Mouse (Mus musculus) hematopoietic multipotent progenitor cell, adult 10-12 weeks (in vitro differentiated cells): ENCODE results near the gene Gas7. TPM values are rescaled to one million over a fixed set of nuclear protein-coding genes. Genes with fewer than 3 reads are reported as not detected.

Source experiments
- polyA plus RNA-seq: library from polyadenylated mRNA; stranded (reverse); fragments of >175 nt; gene quantifications from 2 replicates; pipeline ENCODE4 v1.2.3, GENCODE M21; 2012; ENCODE audit warnings: low replicate concordance

Gene Gas7
- polyA plus RNA-seq = 7.4 and 8.0 TPM in 2 replicates

GRCm38 (mm10) chr11:67454874-67455526, at the start of gene Gas7:
TSS of gene Gas7 (plus strand) at chr11:67455437.

GRCm38 (mm10) chr11:67694703-67695376, 239.6 kb downstream of the Gas7 start, which contains the start of gene Rcvrn:
TSS of gene Rcvrn (plus strand) at chr11:67695326.

Other genes with a start within 250 kb of the Gas7 start
- not detected in 2 replicates for gene Myh4, start 217.4 kb upstream of the Gas7 start, polyA plus RNA-seq
- not detected in 2 replicates for gene Myh8, start 178.3 kb upstream of the Gas7 start, polyA plus RNA-seq
- gene Myh13, start 133.8 kb upstream of the Gas7 start, polyA plus RNA-seq = 0.75 and 6.1 TPM in 2 replicates
- not detected in 2 replicates for gene Rcvrn, start 239.9 kb downstream of the Gas7 start, polyA plus RNA-seq